Mouse (Mus musculus) E14TG2a.4 (cell line): ENCODE measurements at regions not wholly inside any gene's neighbourhood (a gene's known extent, or its start where the extent isn't known, plus 50 kb on each side); places are given as distances from the start of the nearest gene placed in this dataset.

Source experiments
- CTCF ChIP-seq: conservative IDR thresholded peaks from 2 replicates; pipeline ENCODE4 v1.5.1; 2014; ENCODE audit warnings: low read length
- POU5F1 ChIP-seq: IDR thresholded peaks from 2 replicates; pipeline ENCODE4 v1.6.1; 2014; ENCODE audit warnings: low read length, borderline replicate concordance

DNA sequence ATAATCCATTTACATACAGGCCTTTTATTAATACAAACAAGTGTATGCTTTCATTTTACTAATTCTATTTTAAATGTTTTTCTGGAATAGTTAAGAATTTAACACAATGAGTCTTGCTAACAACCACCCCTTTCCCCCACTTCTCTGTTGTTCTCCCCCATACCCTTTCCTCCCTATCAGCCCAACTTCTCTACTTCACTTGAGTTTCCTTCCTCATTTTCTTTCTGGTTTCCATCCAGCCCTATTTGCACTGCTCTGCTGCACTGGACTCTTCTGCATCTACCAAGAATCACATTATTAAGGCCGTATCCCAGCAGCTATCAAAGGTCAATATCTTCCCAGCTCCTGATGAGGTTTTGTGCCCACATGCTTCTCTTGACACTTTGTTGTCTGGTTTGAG, 145.9 kb downstream of the Fam174a start:
- TF ChIP-seq CTCF, result no peak
- no peak for TF ChIP-seq POU5F1
